Mouse (Mus musculus) megakaryocyte, embryonic 14.5 days (primary cell): Measurements from ENCODE around the gene Shisa9. TPM values are rescaled to one million over a fixed set of nuclear protein-coding genes. Genes with fewer than 3 reads are reported as not detected.

Experiments
- H3K27me3 ChIP-seq: replicated peaks from 2 replicates; pipeline ENCODE3; 2012; ENCODE audit warnings: inconsistent platforms
- H3K36me3 ChIP-seq: replicated peaks from 2 replicates; pipeline ENCODE3; 2012; ENCODE audit warnings: low read length, inconsistent platforms, mixed read lengths
- H3K4me1 ChIP-seq: 2 replicates; pipeline ENCODE4 v1.6.1; 2012; ENCODE audit warnings: inconsistent platforms
- H3K4me3 ChIP-seq: replicated peaks from 2 replicates; pipeline ENCODE3; 2012; ENCODE audit warnings: moderate library complexity, mild to moderate bottlenecking, inconsistent platforms
- H3K9me3 ChIP-seq: 2 replicates; pipeline ENCODE4 v1.6.1; 2012; ENCODE audit warnings: inconsistent platforms
- FLI1 ChIP-seq: IDR thresholded peaks from 2 replicates; pipeline ENCODE4 v1.6.1; 2012; ENCODE audit warnings: low read length, inconsistent platforms, mixed read lengths
- GATA1 ChIP-seq: IDR thresholded peaks from 3 replicates; pipeline ENCODE4 v1.6.1; 2012; ENCODE audit warnings: mixed read lengths, low read length, inconsistent platforms, borderline replicate concordance
- polyA plus RNA-seq: library from polyadenylated mRNA; stranded (reverse); fragments of >175 nt; gene quantifications from 2 replicates; pipeline ENCODE4 v1.2.3, GENCODE M21; 2012; ENCODE audit warnings: low replicate concordance; ENCODE audit not compliant: insufficient read depth

Gene Shisa9
- polyA plus RNA-seq, 1 experiment = 0.43 TPM

DNA sequence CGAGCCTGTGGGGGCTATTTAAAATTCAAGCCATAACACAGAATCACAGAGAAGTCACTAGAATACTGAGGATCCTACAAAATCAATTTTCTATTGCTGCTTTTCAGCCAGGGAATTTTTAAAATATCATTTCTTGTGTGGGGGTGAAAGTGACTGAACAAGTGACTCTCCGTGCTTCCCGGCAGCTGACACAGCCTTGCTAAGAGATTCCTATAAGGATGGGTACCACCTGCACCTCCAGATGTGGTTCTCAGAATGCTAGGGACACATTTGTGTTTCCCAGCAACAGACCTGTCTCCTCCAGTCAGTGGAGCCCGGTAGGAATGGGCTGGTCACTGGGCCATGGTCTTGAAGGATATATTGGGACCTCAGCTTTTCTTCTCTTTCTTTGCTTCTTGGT is 124.5 kb downstream of the Shisa9 start:
- no peak overlapping the region for H3K4me3 ChIP-seq
- peaks cover 9% of the 10 kb centered on the region for H3K4me1 ChIP-seq
- H3K27me3 ChIP-seq = peaks cover 22% of the 10 kb centered on the region
- peaks cover 5% of the 10 kb centered on the region; the same call in 1 of the 2 replicates for H3K9me3 ChIP-seq
- TF ChIP-seq GATA1 = no peak
- TF ChIP-seq FLI1 = no peak
- no peaks in the 10 kb centered on the region for H3K36me3 ChIP-seq

DNA sequence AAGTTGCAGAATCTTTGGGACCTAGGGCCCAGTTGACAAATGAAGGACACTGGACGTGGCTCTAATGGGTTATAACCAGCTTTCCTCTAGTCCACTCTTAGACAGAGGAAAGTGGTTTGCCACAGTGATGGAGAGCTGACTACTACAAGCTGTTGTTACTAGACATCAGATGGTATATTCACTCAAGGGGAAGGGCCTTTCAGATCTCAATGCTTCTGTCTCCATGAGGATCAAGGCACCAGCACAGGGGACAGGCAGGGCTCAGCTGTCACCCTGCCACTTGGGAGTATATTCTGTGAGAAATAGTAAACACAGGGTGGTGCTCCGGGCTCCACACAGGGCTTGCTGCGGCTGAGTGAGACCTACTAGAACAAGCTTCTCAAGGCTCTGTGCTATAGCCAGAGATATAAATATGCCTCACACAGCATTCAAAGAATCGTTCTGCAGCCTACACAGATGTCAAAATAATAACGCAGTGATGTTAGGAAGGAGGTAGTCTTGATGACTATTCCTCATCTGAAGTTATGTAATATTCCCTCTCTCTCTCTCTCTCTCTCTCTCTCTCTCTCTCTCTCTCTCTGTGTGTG is 127.0 kb downstream of the Shisa9 start:
- no peaks in the 10 kb centered on the region for H3K9me3 ChIP-seq
- no peak overlapping the region for H3K4me3 ChIP-seq
- no peaks in the 10 kb centered on the region for H3K36me3 ChIP-seq
- H3K4me1 ChIP-seq = peaks cover 12% of the 10 kb centered on the region
- peaks cover 26% of the 10 kb centered on the region for H3K27me3 ChIP-seq
- TF ChIP-seq GATA1 = no peak
- no peak for TF ChIP-seq FLI1

DNA sequence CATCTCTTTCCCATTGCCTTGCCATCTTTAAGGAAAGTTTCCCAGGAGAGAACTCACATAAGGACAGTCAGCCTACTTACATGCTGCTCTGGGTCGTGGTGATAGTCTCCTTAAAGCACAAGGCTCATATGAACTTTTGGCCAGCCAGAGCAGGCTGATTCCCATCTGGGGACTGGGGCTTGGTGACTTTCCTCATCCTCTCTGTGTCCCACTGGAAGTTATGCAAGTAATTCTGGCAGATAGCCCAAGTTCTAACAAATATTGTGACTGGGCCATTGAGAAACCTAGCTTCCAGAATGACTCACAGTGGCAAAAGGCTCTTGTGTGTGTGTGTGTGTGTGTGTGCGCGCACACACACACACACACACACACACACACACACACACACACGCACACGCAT is 130.5 kb downstream of the Shisa9 start:
- no peak overlapping the region for H3K4me3 ChIP-seq
- TF ChIP-seq FLI1 (no peak), GATA1 (no peak)
- no peaks in the 10 kb centered on the region for H3K9me3 ChIP-seq

DNA sequence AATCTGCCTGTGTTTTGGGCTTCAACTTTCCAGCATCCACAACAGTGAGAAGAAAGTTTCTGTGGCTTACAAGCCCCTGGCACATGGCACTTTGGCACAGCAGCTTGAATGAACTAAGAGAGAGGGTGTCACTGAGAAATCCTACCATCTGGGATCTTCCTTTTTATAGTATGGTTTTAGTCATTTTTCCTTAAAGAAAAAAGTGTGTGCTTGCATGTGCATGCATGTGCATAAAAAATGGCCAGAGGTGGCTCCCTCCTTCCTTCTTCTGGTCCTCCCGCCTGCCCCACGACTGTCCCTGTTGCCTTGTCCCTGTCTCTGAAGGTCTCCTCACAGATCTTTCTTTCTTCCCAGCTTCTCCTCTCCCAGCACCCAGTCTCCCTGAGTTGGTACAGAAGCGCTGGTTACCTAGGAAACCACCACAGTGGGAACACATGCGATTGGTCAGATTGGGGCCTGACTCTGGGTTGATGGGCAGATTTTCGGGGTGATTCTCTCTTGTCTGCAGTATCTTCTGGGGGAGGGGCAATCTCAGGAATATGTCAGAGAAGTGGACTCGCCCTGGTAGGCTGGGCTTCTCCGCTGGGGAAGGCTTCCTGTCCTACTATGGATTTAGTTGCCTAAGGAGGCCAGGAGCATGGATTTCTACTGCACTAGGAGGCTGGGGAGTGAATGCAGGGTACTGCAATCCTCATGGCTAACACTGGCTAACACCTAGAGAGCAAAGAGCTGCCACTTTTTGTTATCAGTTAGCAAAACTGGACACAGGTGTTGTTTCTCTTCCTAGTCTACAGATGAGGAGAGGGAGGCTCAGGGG is 131.3 kb downstream of the Shisa9 start:
- Histone ChIP-seq H3K4me1 (peaks cover 30% of the 10 kb centered on the region), H3K4me3 (no peak overlapping the region), H3K27me3 (peaks cover 31% of the 10 kb centered on the region), H3K36me3 (no peaks in the 10 kb centered on the region), H3K9me3 (no peaks in the 10 kb centered on the region)
- TF ChIP-seq FLI1 = no peak
- no peak for TF ChIP-seq GATA1

More for the DNA sequence above, 130.5 kb downstream of the Shisa9 start:
- H3K27me3 ChIP-seq = peaks cover 34% of the 10 kb centered on the region
- H3K36me3 ChIP-seq = no peaks in the 10 kb centered on the region
- peaks cover 22% of the 10 kb centered on the region for H3K4me1 ChIP-seq

DNA sequence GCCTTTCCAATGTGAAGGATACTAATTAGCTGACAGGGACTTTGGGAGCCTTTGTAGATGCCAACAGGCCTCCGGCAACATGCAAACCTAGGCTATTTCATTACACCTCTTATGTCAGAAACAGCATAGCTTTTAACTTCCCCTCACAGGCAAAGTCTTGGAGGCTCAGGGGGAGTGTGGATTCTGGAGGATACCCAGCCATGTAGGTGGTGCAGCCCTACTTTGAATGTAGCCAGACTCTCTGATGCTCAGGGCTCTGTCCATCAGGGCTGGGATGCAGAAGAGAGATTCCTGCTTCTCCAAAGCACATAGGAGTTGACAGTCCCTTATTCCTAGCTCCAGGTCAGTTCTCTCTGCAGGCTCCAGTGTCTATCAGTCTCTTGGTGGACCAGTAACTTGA is 133.0 kb downstream of the Shisa9 start:
- H3K4me3 ChIP-seq = no peak overlapping the region
- no peaks in the 10 kb centered on the region for H3K9me3 ChIP-seq
- peaks cover 31% of the 10 kb centered on the region for H3K4me1 ChIP-seq
- no peak for TF ChIP-seq GATA1
- no peak for TF ChIP-seq FLI1
- H3K36me3 ChIP-seq = no peaks in the 10 kb centered on the region
- peaks cover 20% of the 10 kb centered on the region for H3K27me3 ChIP-seq

DNA sequence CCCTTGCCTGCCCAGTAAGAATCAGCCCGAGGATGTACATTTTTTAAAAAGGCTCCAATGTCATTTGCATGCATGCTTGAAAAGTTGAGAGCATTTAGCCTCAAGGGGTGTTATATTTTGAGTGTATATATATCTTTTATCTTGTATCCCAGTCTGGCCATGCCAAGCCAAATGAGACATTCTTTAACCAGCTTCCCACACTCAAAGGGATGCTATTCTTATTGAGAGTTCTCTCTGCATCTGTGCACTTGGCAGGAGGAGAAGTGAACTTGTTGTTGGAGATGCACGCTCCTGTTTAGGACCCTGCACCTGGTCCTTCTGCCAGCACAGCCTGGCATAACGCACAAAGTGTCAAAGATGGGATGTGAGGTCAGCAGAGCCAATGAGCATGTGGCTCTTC is 135.6 kb downstream of the Shisa9 start:
- Histone ChIP-seq H3K27me3 (peaks cover 12% of the 10 kb centered on the region), H3K4me3 (no peak overlapping the region), H3K36me3 (no peaks in the 10 kb centered on the region), H3K4me1 (peaks cover 28% of the 10 kb centered on the region), H3K9me3 (no peaks in the 10 kb centered on the region)
- TF ChIP-seq FLI1 (no peak), GATA1 (no peak)

DNA sequence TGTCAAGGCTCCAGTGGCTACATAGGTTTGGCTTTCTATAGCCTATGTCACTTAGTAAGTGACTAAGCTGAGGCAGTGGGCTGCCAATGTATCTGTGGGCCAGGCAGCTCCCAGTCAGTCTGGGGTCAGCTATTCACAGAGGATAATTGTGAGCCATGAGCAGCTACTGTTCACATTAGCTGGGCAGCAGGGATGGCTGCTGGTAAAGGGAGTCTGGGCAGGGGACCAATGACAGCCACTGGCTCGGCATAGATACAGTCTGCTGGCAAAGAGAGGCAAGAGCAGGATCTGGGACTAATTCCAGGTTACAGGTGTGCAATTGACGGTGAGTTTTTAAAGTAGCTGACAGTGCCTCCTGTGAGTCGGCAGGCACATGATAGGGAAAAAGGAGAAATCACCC is 145.9 kb downstream of the Shisa9 start:
- no peaks in the 10 kb centered on the region for H3K36me3 ChIP-seq
- no peaks in the 10 kb centered on the region; the same call in 1 of the 2 replicates for H3K9me3 ChIP-seq
- no peaks in the 10 kb centered on the region for H3K27me3 ChIP-seq

DNA sequence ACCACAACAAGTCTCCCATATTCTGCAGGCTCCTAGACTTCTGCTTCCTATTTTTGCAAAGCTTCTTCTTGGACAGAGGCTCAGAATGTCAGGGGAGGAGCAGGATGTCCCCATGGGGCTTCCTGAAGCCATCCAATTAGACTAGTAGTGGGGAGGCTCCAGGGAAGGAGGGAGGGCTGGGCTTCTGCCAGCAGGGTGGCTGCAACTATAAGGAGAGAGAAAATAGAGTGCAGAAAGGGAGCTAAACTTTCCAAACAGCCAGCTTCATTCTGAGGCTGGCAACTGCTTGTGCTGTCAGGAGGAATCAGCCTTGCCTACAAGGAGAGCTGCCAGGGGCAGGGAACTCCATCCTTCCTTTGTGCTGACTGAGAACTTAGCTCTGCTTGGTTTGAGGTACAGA is 162.8 kb downstream of the Shisa9 start:
- no peaks in the 10 kb centered on the region for H3K27me3 ChIP-seq
- no peak for TF ChIP-seq GATA1
- no peak for TF ChIP-seq FLI1

More for the DNA sequence above, 145.9 kb downstream of the Shisa9 start:
- H3K4me3 ChIP-seq = no peak overlapping the region
- H3K4me1 ChIP-seq = peaks cover 43% of the 10 kb centered on the region
- TF ChIP-seq GATA1 (no peak), FLI1 (no peak)

DNA sequence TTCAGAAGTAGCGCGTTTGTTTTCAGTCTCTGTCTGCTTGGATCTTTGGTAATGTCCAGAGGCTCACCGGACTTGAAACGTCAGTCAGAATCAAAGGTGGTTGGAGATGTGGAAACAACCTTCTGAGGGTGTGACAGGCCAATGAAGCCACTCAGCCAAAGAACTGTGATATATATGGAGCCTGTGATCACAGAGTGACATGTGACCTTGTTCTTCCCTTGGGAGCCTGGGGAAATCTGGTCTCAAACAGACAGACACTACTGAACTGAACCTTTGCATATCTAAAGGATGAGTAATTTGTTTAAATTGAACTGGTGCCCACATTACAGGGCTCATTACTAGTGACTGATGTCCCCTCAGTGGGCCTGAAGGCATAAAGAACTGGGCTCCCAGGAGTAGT is 168.1 kb downstream of the Shisa9 start:
- Histone ChIP-seq H3K4me3 (no peak overlapping the region), H3K36me3 (no peaks in the 10 kb centered on the region), H3K9me3 (no peaks in the 10 kb centered on the region), H3K4me1 (peaks cover 3% of the 10 kb centered on the region; the same call in 1 of the 2 replicates), H3K27me3 (no peaks in the 10 kb centered on the region)
- TF ChIP-seq GATA1 = no peak
- TF ChIP-seq FLI1 = no peak

More for the DNA sequence above, 162.8 kb downstream of the Shisa9 start:
- H3K4me3 ChIP-seq = no peak overlapping the region
- peaks cover 16% of the 10 kb centered on the region for H3K4me1 ChIP-seq
- no peaks in the 10 kb centered on the region for H3K9me3 ChIP-seq
- no peaks in the 10 kb centered on the region for H3K36me3 ChIP-seq

DNA sequence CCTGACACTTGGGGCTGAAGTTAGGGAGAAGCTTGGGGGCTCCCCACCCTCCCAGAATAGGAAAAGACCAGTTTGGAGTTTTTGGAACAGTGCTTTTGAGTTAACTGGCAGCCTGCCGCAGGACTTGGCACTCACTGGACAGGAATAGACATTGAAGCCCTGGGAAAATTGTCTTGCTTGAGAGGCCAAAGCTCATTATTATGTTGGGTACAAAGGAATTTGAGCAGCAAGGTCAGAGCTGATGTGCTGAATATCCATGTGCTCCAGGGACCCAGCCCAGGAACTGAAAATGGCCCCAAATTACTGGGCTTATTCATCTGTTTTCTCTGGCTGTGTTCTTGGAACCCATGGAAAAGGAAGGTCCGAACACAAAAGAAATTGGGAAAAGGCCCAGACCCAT is 170.6 kb downstream of the Shisa9 start:
- Histone ChIP-seq H3K9me3 (no peaks in the 10 kb centered on the region), H3K4me3 (no peak overlapping the region), H3K4me1 (peaks cover 3% of the 10 kb centered on the region; the same call in 1 of the 2 replicates), H3K36me3 (no peaks in the 10 kb centered on the region), H3K27me3 (no peaks in the 10 kb centered on the region)
- TF ChIP-seq FLI1 (no peak), GATA1 (no peak)
